Mouse (Mus musculus) erythroblast, adult 5-6 weeks (primary cell): ENCODE measurements around the gene Kyat1. TPM values are rescaled to one million over a fixed set of nuclear protein-coding genes. Genes with fewer than 3 reads are reported as not detected.

Experiments
- ATAC-seq: replicated peaks from 2 replicates; pipeline ENCODE4 v1.8.0; 2016; ENCODE audit warnings: moderate number of reproducible peaks, mild to moderate bottlenecking, moderate TSS enrichment, inconsistent platforms; ENCODE audit not compliant: poor library complexity, low FRiP score, severe bottlenecking
- total RNA-seq, 2 experiments: library from RNA; stranded (forward) in 1 of 2; stranded (reverse) in 1 of 2; fragments of 150-400 nt in 1 of 2; fragments of 200-764, 138-1000 nt in 1 of 2; gene quantifications; 2 replicates each; pipeline versions ENCODE4 v1.2.3 to v1.2.4; 2015 to 2017; ENCODE audit warnings: low replicate concordance in 2 of 2

Kyat1 gene
- 0.42 and 2.9 TPM in 2 replicates for total RNA-seq (2015; ENCODE audit: low replicate concordance)
- 0.84 and 1.8 TPM in 2 replicates for total RNA-seq (2017; ENCODE audit: low replicate concordance)

DNA sequence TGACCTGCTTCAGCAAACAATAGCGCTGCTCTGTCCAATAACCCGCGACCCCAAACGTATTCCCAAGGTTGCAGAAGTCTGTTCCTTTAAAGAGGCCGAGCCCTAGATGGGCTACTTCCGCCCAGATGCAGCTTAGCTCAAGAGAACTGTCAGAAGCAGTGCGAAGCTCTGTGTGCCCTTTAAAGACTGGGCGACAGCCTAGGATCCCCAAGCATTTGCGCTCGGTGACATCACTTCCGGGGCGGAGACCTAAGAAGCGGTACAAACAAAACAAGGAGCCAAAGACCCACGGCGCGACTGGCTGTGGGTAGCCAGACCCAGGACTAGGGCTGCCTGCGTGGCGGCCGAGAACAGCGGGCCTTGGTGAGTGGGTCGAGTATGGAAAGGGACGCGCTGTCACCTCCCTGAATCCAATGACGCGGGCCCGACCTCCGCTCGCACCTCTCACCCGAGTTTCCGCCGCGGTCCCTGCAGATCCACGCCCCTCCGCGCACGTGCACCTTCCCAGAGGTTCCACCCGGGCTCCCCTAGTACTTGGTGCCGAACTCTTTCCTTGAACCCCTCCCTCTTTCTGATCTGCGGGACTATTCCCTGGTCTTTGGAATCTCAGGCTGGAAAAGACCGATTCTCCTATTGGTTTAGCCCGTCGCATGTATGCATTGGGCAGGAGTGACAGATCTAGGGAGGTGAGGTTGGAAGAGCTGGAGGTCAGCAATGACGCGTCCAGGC lies at the start of gene Kyat1:
TSS of gene Kyat1 (minus strand) at position 219 of the 729 bp plus-strand sequence.
- ATAC-seq = peak; percentile 92

GRCm38 (mm10) chr2:30253809-30254208 lies 48.2 kb upstream of the Kyat1 start:
- ATAC-seq = no peak

DNA sequence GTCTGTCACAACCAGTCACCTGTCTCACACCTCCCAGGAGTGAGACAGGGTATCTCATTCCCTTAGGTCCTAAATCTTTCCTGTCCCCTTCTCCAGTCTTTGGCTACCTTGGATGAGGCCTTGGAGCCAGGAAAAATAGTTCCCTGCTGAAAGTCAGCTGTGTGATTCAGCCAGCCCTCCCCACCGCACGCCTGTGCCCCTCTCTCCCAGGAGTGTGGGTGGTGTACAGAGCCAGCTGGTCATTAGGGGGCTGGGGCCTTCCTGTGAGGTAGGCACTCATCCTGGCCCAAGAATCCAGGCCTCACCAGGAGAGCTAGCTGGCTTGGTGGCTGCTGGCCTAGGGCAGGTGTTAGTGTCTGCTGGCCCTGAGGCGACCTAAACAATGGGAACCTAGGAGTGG lies 46.9 kb upstream of the Kyat1 start:
- ATAC-seq = no peak

DNA sequence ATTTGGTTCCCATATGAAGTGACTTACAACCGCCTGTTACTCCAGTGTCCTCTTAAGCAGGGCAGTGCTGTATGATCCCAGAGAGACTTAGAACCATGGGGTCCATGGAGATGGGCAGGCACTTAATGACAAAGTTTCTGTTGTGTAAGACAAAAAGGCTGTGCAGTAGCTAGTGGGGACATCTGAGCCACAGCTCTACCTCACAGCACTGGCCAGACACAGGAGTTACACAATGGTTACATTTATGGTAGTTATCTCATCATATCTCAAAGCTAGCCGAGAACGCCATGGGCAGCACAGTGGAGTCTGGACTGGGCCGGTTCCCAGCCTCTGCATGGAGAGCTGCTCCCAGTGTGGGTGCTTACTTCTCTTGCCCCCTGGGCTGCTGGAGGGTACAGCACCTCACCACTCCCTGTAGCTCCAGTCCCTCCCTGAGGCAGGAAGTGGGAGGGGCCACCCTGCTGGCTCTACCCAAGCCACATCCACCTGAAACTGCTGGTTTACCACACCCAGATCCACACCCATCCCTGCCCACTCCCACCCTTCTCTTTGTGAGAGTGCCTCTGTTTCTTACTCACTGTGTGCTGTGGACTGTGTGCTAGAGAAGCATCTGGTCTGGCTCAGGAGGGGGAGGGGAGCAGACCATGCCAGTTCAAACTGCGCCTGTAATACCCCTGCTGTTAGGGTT lies 45.9 kb upstream of the Kyat1 start:
- peak; percentile 35 for ATAC-seq

DNA sequence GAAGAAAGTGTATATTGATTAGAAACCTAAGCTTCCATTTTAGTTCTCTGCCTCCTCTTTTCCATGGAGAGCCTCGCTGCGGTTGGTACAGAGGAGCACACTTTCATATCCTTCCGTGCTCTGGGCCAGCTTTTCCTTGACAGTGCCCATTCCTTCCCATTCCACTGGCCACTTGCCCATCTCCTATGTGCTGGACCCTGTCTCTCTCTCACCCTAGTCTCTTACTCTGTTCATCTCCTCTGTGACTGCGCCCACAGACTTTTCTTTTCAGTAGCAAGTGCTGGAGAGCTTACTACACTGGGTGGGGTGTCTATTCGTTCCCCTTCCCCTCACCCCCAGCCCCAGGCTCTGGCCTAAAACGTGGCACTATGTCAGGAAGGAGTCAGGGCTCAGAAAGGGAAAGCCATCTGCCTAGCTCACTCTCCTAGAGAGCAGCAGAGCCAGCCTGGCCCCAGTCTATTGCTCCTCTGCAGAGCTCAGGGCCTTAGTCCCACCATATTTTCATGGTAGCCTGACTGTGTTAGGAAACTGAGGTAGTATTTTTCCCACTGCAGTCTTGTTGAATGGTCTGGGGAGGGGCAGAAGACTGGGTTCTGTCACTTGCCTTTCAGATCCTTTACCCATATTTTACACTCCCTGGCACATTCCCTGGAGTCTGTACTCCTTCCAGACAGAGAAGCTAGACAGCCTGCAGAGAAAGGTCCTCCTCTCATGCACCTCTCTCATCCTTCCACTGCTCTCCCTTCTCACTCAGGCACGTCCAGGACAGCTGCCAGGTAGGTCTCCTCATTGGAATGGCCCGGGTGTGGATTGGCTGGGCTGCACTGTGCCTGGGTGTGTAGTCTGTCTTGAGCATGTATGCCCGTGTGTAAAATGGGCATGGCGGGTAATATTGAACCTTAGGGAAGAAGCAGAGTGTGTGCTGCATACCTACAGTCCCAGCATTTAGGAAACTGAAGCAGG lies 44.8 kb upstream of the Kyat1 start:
- no peak for ATAC-seq

- no peak for ATAC-seq
Observed at GRCm38 (mm10) chr2:30249182-30249581, 43.5 kb upstream of the Kyat1 start.

- no peak for ATAC-seq
Observed at GRCm38 (mm10) chr2:30247681-30248080, 42.0 kb upstream of the Kyat1 start.

GRCm38 (mm10) chr2:30247036-30247435 lies 41.4 kb upstream of the Kyat1 start:
- ATAC-seq = no peak

- no peak for ATAC-seq
Observed at GRCm38 (mm10) chr2:30244595-30245178, 39.0 kb upstream of the Kyat1 start.

- no peak for ATAC-seq
Observed at GRCm38 (mm10) chr2:30243391-30243790, 37.7 kb upstream of the Kyat1 start.

GRCm38 (mm10) chr2:30242509-30242908 lies 36.9 kb upstream of the Kyat1 start:
- no peak for ATAC-seq

DNA sequence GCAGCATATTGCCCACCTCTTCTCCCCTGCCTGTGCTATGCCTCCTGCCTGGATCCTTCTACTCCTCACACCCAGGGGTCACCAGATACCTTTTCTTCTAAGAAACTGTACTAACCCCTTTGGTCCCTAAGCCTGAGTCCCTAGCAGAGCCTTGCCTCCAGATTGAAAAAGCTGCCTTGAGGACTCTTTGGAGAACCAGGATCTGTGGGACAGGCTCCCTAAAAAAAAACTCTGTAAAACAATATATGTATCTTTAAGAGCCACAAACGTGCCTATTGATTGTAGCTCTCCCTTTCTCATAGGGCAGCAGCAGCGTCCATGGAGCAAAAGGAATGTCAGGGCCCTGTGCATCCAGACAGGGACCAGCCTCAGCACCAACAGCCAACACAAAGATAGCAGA lies 34.6 kb upstream of the Kyat1 start, which contains the start of gene Gm28035:
TSS of gene Gm28035 (plus strand) at position 301 of the 400 bp plus-strand sequence.
- ATAC-seq = no peak

GRCm38 (mm10) chr2:30239777-30240176 lies 34.1 kb upstream of the Kyat1 start:
- peak; percentile 60 for ATAC-seq

- ATAC-seq = no peak
Observed at GRCm38 (mm10) chr2:30238906-30239465, 33.3 kb upstream of the Kyat1 start.

GRCm38 (mm10) chr2:30237881-30238280 lies 32.2 kb upstream of the Kyat1 start:
- ATAC-seq = no peak; the same call in 1 of the 2 replicates

DNA sequence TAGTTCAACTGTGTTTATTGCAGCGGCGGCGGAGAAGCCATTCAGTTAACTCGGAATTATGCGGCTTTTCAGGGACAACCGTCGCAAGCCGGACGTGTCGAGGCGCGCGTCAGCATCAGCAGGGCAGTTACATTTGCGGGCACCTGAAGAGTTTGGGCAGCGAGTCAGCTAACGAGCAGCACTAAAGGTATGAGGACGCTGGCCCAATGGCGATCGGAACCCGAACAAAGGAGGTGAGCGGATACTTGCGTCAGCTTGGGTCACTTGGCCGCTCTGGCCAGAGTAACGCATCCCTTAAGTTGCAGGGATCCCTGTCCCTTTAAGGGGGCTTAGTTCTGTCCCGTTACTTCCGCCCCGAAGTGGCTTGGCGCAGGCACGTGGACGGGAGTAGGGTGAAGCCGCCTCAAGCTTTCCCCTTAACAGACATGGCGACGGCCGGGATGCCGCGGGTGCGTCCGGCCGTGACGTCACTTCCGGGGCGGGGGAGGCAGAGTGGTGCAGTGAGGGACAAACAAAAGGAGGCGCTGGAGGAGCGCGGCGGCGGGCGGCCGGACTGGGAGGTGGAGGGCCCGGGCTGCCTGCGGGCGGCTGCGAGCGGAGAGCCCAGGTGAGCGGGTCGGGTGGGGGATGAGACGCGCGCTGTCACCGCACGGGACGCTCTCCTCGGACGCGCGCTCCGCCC lies 31.7 kb upstream of the Kyat1 start, which contains the start of gene Lrrc8a:
TSS of gene Lrrc8a (plus strand) at position 517 of the 682 bp plus-strand sequence.
- peak; percentile 87 for ATAC-seq

- ATAC-seq = no peak
Observed at GRCm38 (mm10) chr2:30236426-30237198, 31.0 kb upstream of the Kyat1 start.

GRCm38 (mm10) chr2:30235593-30235992 lies 29.9 kb upstream of the Kyat1 start:
- no peak for ATAC-seq
